Mouse (Mus musculus) lung, postnatal 25 days (tissue): ENCODE data around the gene Sema6b.
A peak's percentile ranks its signal among the peaks of the same experiment; 100 is the strongest.

ENCODE experiments used
- DNase-seq: peaks from one replicate; pipeline ENCODE4 v3.0.0; 2022; ENCODE audit warnings: low spot score

The Sema6b gene

GRCm38 (mm10) chr17:56139858-56140595, at the start of gene Sema6b:
Sema6b (minus strand) TSS chr17:56140343.
- no peak for DNase-seq

- peak; percentile 66 for DNase-seq
Measured at GRCm38 (mm10) chr17:56185281-56186141, 45.4 kb upstream of the Sema6b start.

- DNase-seq: peak; percentile 97
Measured at GRCm38 (mm10) chr17:56183658-56184103, 43.5 kb upstream of the Sema6b start, which contains the start of gene Mydgf. Mydgf (minus strand) TSS chr17:56183920.

- no peak for DNase-seq
Measured at GRCm38 (mm10) chr17:56182975-56183657, 43.0 kb upstream of the Sema6b start.

GRCm38 (mm10) chr17:56175416-56175815, 35.3 kb upstream of the Sema6b start:
- DNase-seq: no peak

- DNase-seq: no peak
Measured at GRCm38 (mm10) chr17:56173401-56174046, 33.4 kb upstream of the Sema6b start.

- DNase-seq: no peak
Measured at GRCm38 (mm10) chr17:56171881-56172280, 31.7 kb upstream of the Sema6b start.

- no peak for DNase-seq
Measured at GRCm38 (mm10) chr17:56171456-56171855, 31.3 kb upstream of the Sema6b start.

- no peak for DNase-seq
Measured at GRCm38 (mm10) chr17:56170636-56171035, 30.5 kb upstream of the Sema6b start.

GRCm38 (mm10) chr17:56169830-56170229, 29.7 kb upstream of the Sema6b start:
- no peak for DNase-seq

- no peak for DNase-seq
Measured at GRCm38 (mm10) chr17:56165671-56166070, 25.5 kb upstream of the Sema6b start.

- DNase-seq: no peak
Measured at GRCm38 (mm10) chr17:56164510-56164909, 24.4 kb upstream of the Sema6b start.

- DNase-seq: peak; percentile 43
Measured at GRCm38 (mm10) chr17:56163523-56164102, 23.5 kb upstream of the Sema6b start.

- peak; percentile 97 for DNase-seq
Measured at GRCm38 (mm10) chr17:56162231-56162774, 22.2 kb upstream of the Sema6b start, which contains the start of gene Tnfaip8l1. Tnfaip8l1 (plus strand) TSS chr17:56162477.

- peak; percentile 59 for DNase-seq
Measured at GRCm38 (mm10) chr17:56159729-56160128, 19.6 kb upstream of the Sema6b start.

GRCm38 (mm10) chr17:56153643-56154042, 13.5 kb upstream of the Sema6b start:
- peak; percentile 82 for DNase-seq

- no peak for DNase-seq
Measured at GRCm38 (mm10) chr17:56149897-56150296, 9.8 kb upstream of the Sema6b start.

GRCm38 (mm10) chr17:56148790-56149618, 8.9 kb upstream of the Sema6b start:
- DNase-seq: no peak

GRCm38 (mm10) chr17:56148280-56148679, 8.1 kb upstream of the Sema6b start:
- no peak for DNase-seq

- no peak for DNase-seq
Measured at GRCm38 (mm10) chr17:56147420-56147819, 7.3 kb upstream of the Sema6b start.
